Mouse (Mus musculus) T-helper 1 cell (primary cell): ENCODE results near the gene Sult2b1.

Experiments used
- in situ Hi-C: fragments of 300-600 bp; cut with MboI, MseI; formaldehyde crosslinking; loops from one replicate; pipeline ENCODE4 v1.15.1; 2025; ENCODE audit warnings: high pct_unique_total_duplicates

The Sult2b1 gene

GRCm38 (mm10) chr7:45775237-45775636 is 9.2 kb downstream of the Sult2b1 start:
- in situ Hi-C loops = no loop called here

GRCm38 (mm10) chr7:45771101-45771500 is 13.4 kb downstream of the Sult2b1 start:
- in situ Hi-C loops = no loop called here

GRCm38 (mm10) chr7:45770427-45771082 is 13.9 kb downstream of the Sult2b1 start:
- in situ Hi-C loops = no loop called here

GRCm38 (mm10) chr7:45767500-45767899 is 17.0 kb downstream of the Sult2b1 start:
- in situ Hi-C loops = no loop called here

- in situ Hi-C loops = no loop called here
Measured at GRCm38 (mm10) chr7:45766764-45767163, 17.7 kb downstream of the Sult2b1 start.

GRCm38 (mm10) chr7:45765995-45766394 is 18.5 kb downstream of the Sult2b1 start:
- in situ Hi-C loops = no loop called here

- in situ Hi-C loops = no loop called here
Measured at GRCm38 (mm10) chr7:45760151-45760550, 24.3 kb downstream of the Sult2b1 start.

- in situ Hi-C loops = no loop called here
Measured at GRCm38 (mm10) chr7:45759400-45759799, 25.1 kb downstream of the Sult2b1 start.

GRCm38 (mm10) chr7:45755703-45756102 is 28.8 kb downstream of the Sult2b1 start:
- in situ Hi-C loops = no loop called here

GRCm38 (mm10) chr7:45750162-45750561 is 34.3 kb downstream of the Sult2b1 start:
- in situ Hi-C loops = no loop called here

GRCm38 (mm10) chr7:45749401-45749800 is 35.1 kb downstream of the Sult2b1 start:
- in situ Hi-C loops = no loop called here

GRCm38 (mm10) chr7:45748110-45748509 is 36.4 kb downstream of the Sult2b1 start:
- in situ Hi-C loops = no loop called here

- in situ Hi-C loops = no loop called here
Measured at GRCm38 (mm10) chr7:45747450-45747849, 37.0 kb downstream of the Sult2b1 start.

- in situ Hi-C loops = no loop called here
Measured at GRCm38 (mm10) chr7:45746518-45746917, 38.0 kb downstream of the Sult2b1 start.

- in situ Hi-C loops = loop anchor here (5.0 kb wide), 1 partner anchor 58 kb away; no protein-coding TSS in a partner anchor
Measured at GRCm38 (mm10) chr7:45744387-45744786, 40.1 kb downstream of the Sult2b1 start.

GRCm38 (mm10) chr7:45742338-45742737 is 42.1 kb downstream of the Sult2b1 start:
- in situ Hi-C loops = loop anchor here (5.0 kb wide), 1 partner anchor 60 kb away; no protein-coding TSS in a partner anchor

GRCm38 (mm10) chr7:45741777-45742176 is 42.7 kb downstream of the Sult2b1 start:
- in situ Hi-C loops = loop anchor here (5.0 kb wide), 1 partner anchor 61 kb away; no protein-coding TSS in a partner anchor

GRCm38 (mm10) chr7:45741308-45741707 is 43.2 kb downstream of the Sult2b1 start:
- in situ Hi-C loops = loop anchor here (5.0 kb wide), 1 partner anchor 61 kb away; no protein-coding TSS in a partner anchor

GRCm38 (mm10) chr7:45739820-45740219 is 44.6 kb downstream of the Sult2b1 start:
- in situ Hi-C loops = loop anchor here (5.0 kb wide), 1 partner anchor 62 kb away; no protein-coding TSS in a partner anchor

GRCm38 (mm10) chr7:45739162-45739763 is 45.2 kb downstream of the Sult2b1 start:
- in situ Hi-C loops = no loop called here

GRCm38 (mm10) chr7:45733477-45733876 is 51.0 kb downstream of the Sult2b1 start:
- in situ Hi-C loops = loop anchor here (5.0 kb wide), 1 partner anchor 209 kb away; no protein-coding TSS in a partner anchor

- in situ Hi-C loops = loop anchor here (5.0 kb wide), 1 partner anchor 211 kb away; no protein-coding TSS in a partner anchor
Measured at GRCm38 (mm10) chr7:45730727-45731431, 53.6 kb downstream of the Sult2b1 start.
